ENCODE assay signal across 9 mouse cellular contexts in the genomic region with DNA sequence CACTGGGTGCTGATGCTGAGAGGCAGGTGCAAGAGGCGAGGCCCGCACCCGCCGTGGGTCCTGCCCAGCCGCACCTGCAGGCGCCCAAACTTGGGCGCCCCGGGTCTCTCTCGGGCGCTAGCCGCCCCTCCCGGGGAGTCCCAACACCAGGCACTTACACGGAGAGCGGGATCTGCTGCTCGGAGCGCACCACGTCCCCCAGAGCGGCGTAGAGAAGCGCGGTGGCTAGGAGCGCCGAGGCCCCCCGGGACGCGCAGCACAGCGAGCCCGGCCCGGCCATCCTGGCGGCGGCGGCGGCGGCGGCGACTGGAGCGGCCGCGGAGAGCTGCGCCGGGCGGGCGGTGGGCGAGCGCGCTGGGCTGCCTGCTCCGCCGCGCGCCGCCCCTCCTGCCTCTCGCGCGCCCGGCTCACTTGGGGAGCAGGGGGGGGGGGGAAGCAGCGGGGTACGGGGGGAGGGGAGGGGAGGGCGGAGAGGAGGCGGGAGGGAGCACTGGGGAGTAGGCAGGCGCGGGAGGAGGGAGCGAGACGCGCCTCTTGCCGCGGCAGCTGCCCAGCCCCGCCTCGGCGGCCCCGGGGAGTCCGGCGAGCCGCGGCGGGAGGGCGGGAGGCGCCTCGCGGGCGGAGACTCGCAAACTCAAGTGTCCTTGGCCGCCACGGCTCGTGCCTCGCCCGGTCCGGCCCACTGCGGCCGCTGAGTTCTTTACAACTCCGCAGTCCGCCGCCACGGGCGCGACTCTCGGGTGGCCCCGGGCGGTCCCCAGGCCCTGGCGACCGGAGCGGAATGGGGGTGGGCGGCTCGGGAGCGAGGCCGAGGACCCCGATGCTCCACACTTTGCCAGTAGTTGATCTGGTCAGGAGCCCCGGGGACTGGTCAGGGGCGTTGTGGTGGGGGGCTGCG. TPM values are rescaled to one million over a fixed set of nuclear protein-coding genes. Genes with fewer than 3 reads are reported as not detected.
DNase-seq lines count a peak whose midpoint lies in the region; ATAC-seq and TF ChIP-seq lines count a peak whose summit lies in the region.
"Had no signal": no experiment of that assay in that cellular context is flagged by ENCODE, and none has a peak within 500 bp of the region (broad histone marks: within the 10 kb centered on the region; RNA-seq: fewer than 3 reads in every experiment).

A gene (minus strand): TSS at position 377 of the 898 bp plus-strand sequence.

- H3K4me1 ChIP-seq in megakaryocyte, embryonic 14.5 days = peaks cover 9% of the 10 kb centered on the region; the same call in 1 of the 2 replicates
- H3K4me1 ChIP-seq in forebrain, embryonic 12.5 days = peaks cover 30% of the 10 kb centered on the region
- 0 out of 2 replicates have a peak, but pooled peaks cover 4% of the 10 kb centered on the region for H3K4me1 ChIP-seq in heart, postnatal 0 days (ENCODE audit: control insufficient read depth, insufficient read depth)
- H3K4me1 ChIP-seq in liver, embryonic 13.5 days (replicated peaks) = 0 out of 2 replicates have a peak, but pooled peaks cover 4% of the 10 kb centered on the region
- peaks cover 6% of the 10 kb centered on the region; the same call in 1 of the 2 replicates for H3K4me1 ChIP-seq in neural tube, embryonic 14.5 days (ENCODE audit: control insufficient read depth, insufficient read depth, low read length)

- H3K4me2 ChIP-seq in forebrain, embryonic 12.5 days = peak within 1 kb of the TSS; percentile 92
- H3K4me2 ChIP-seq in heart, postnatal 0 days (ENCODE audit: low read depth, low read length) = peak within 1 kb of the TSS; percentile 99
- H3K4me2 ChIP-seq in liver, embryonic 13.5 days = peak within 1 kb of the TSS; percentile 69
- H3K4me2 ChIP-seq in neural tube, embryonic 14.5 days (ENCODE audit: low read depth, low read length) = peak within 1 kb of the TSS; percentile 98

- no peak for TF ChIP-seq CTCF in heart, postnatal 0 days (IDR thresholded peaks at IDR 0.05; ENCODE audit: low read depth)

- TF ChIP-seq EP300 in heart, postnatal 0 days (IDR thresholded peaks at IDR 0.05; ENCODE audit: low read depth) = no peak

- H3K36me3 ChIP-seq in megakaryocyte, embryonic 14.5 days (replicated peaks; ENCODE audit: low read length) = no peaks in the 10 kb centered on the region
- H3K36me3 ChIP-seq in forebrain, embryonic 12.5 days (replicated peaks) = no peaks in the 10 kb centered on the region
- no peaks in the 10 kb centered on the region for H3K36me3 ChIP-seq in heart, postnatal 0 days (replicated peaks; ENCODE audit: control insufficient read depth, insufficient read depth, low read length)
- no peaks in the 10 kb centered on the region for H3K36me3 ChIP-seq in liver, embryonic 13.5 days
- no peaks in the 10 kb centered on the region for H3K36me3 ChIP-seq in neural tube, embryonic 14.5 days (ENCODE audit: control insufficient read depth, insufficient read depth, low read length)

- H3K9ac ChIP-seq in forebrain, embryonic 12.5 days = peak within 1 kb of the TSS; percentile 63
- no peak within 1 kb of the TSS for H3K9ac ChIP-seq in heart, postnatal 0 days (replicated peaks; ENCODE audit: low read depth, low read length)
- no peak within 1 kb of the TSS for H3K9ac ChIP-seq in liver, embryonic 13.5 days
- H3K9ac ChIP-seq in neural tube, embryonic 14.5 days (replicated peaks; ENCODE audit: low read depth, low read length) = peak within 1 kb of the TSS; percentile 75

- H3K9me3 ChIP-seq in megakaryocyte, embryonic 14.5 days = no peaks in the 10 kb centered on the region
- no peaks in the 10 kb centered on the region for H3K9me3 ChIP-seq in forebrain, embryonic 12.5 days
- no peaks in the 10 kb centered on the region for H3K9me3 ChIP-seq in heart, postnatal 0 days (replicated peaks; ENCODE audit: control insufficient read depth, low read length)
- no peaks in the 10 kb centered on the region for H3K9me3 ChIP-seq in liver, embryonic 13.5 days (replicated peaks)
- H3K9me3 ChIP-seq in neural tube, embryonic 14.5 days (ENCODE audit: control insufficient read depth, low read length) = no peaks in the 10 kb centered on the region

- no peak for ATAC-seq in megakaryocyte, adult 5-6 weeks (ENCODE audit: poor library complexity, severe bottlenecking)
- ATAC-seq in forebrain, embryonic 12.5 days (ENCODE audit: low FRiP score) = peak; percentile 82
- ATAC-seq in heart, postnatal 0 days (ENCODE audit: insufficient read depth, low read depth) = peak; percentile 41
- ATAC-seq in liver, embryonic 13.5 days (ENCODE audit: low read depth) = 0 out of 2 replicates have a peak, but pooled peaks have one; percentile 15
- ATAC-seq in neural tube, embryonic 14.5 days (ENCODE audit: low read depth) = peak; percentile 80

- no peak for DNase-seq in heart, postnatal 0 days (ENCODE audit: low spot score)
- peak; percentile 51 to 73 for DNase-seq in kidney, postnatal 25 days
- no peak for DNase-seq in liver, embryonic 13.5 days
- DNase-seq in urinary bladder, postnatal 4 days (ENCODE audit: low spot score in 2 of 2) = peak; percentile 37 to 65

- under 1% methylated on average over 62 of the region's 109 CpGs for WGBS in forebrain, embryonic 12.5 days
- 2% methylated on average over 76 of the region's 109 CpGs for WGBS in heart, postnatal 0 days
- under 1% methylated on average over 67 of the region's 109 CpGs for WGBS in liver, embryonic 13.5 days (ENCODE audit: insufficient replicate concordance)
- 0% methylated on average over 36 of the region's 109 CpGs for WGBS in neural tube, embryonic 14.5 days

- H3K4me3 ChIP-seq in megakaryocyte, embryonic 14.5 days (replicated peaks) = peak within 1 kb of the TSS; percentile 33
- peak within 1 kb of the TSS; percentile 60 for H3K4me3 ChIP-seq in forebrain, embryonic 12.5 days (replicated peaks)
- peak within 1 kb of the TSS; percentile 64 for H3K4me3 ChIP-seq in heart, postnatal 0 days (ENCODE audit: low read depth, low read length)
- H3K4me3 ChIP-seq in liver, embryonic 13.5 days (replicated peaks) = peak within 1 kb of the TSS; percentile 50
- peak within 1 kb of the TSS; percentile 75 for H3K4me3 ChIP-seq in neural tube, embryonic 14.5 days (ENCODE audit: low read depth, low read length)

- H3K27ac ChIP-seq in forebrain, embryonic 12.5 days = peak within 1 kb of the TSS; percentile 43; the same call in 1 of the 2 replicates
- no peak within 1 kb of the TSS for H3K27ac ChIP-seq in heart, postnatal 0 days (ENCODE audit: low read depth)
- H3K27ac ChIP-seq in liver, embryonic 13.5 days = no peak within 1 kb of the TSS
- peak within 1 kb of the TSS; percentile 79 for H3K27ac ChIP-seq in neural tube, embryonic 14.5 days (ENCODE audit: low read depth, low read length)

- H3K27me3 ChIP-seq in megakaryocyte, embryonic 14.5 days (replicated peaks) = peaks cover 62% of the 10 kb centered on the region
- peaks cover 55% of the 10 kb centered on the region for H3K27me3 ChIP-seq in forebrain, embryonic 12.5 days
- peaks cover 79% of the 10 kb centered on the region for H3K27me3 ChIP-seq in heart, postnatal 0 days (ENCODE audit: control insufficient read depth, insufficient read depth, low read length)
- peaks cover 90% of the 10 kb centered on the region for H3K27me3 ChIP-seq in liver, embryonic 13.5 days
- H3K27me3 ChIP-seq in neural tube, embryonic 14.5 days (ENCODE audit: control insufficient read depth, insufficient read depth, low read length) = 0 out of 2 replicates have a peak, but pooled peaks cover 8% of the 10 kb centered on the region

RNA-seq across cellular contexts. Expression of the gene that starts here (rescaled TPM):
- not detected in 2 replicates for polyA plus RNA-seq in megakaryocyte, embryonic 14.5 days (2012; ENCODE audit: insufficient read depth, low replicate concordance)
- not detected in 2 replicates for total RNA-seq in megakaryocyte, adult 5-6 weeks (2015)
- total RNA-seq in megakaryocyte, adult 5-6 weeks (2017) = not detected in 2 replicates
- polyA plus RNA-seq in forebrain, embryonic 12.5 days (2016; fragmentation: Nextera tagmentation; extraction: Ambion mirVana) = 10.9 and 15.3 TPM in 2 replicates
- not detected in 2 replicates for total RNA-seq in heart, postnatal 0 days (2014; rRNA removed; ENCODE audit: low replicate concordance)
- 0.19 and 0.30 TPM in 2 replicates for polyA plus RNA-seq in heart, postnatal 0 days (2015; fragmentation: Nextera tagmentation; extraction: Ambion mirVana)
- polyA plus RNA-seq in liver, embryonic 13.5 days (2015; fragmentation: Nextera tagmentation; extraction: Ambion mirVana) = 0.12 and 0.16 TPM in 2 replicates
- 58.8 and 63.0 TPM in 2 replicates for polyA plus RNA-seq in neural tube, embryonic 14.5 days (2014; fragmentation: Nextera tagmentation; extraction: Ambion mirVana)
- polyA plus RNA-seq: C2C12 had no signal

Comparison
In these comparisons a context has a peak if more than half of its experiments do, and no peak if none do; other contexts are left out.
1. Peak in ATAC-seq, H3K4me3 ChIP-seq and H3K4me2 ChIP-seq in heart, postnatal 0 days; RNA of the gene not detected or under 1 TPM.
2. Peak in ATAC-seq, H3K4me3 ChIP-seq and H3K4me2 ChIP-seq in liver, embryonic 13.5 days; RNA of the gene not detected or under 1 TPM.
3. H3K27ac ChIP-seq: peak in forebrain, embryonic 12.5 days (single experiment) and neural tube, embryonic 14.5 days (single experiment); none in heart, postnatal 0 days (single experiment) and liver, embryonic 13.5 days (single experiment).
4. H3K9ac ChIP-seq: peak in forebrain, embryonic 12.5 days (single experiment) and neural tube, embryonic 14.5 days (single experiment); none in heart, postnatal 0 days (single experiment) and liver, embryonic 13.5 days (single experiment).
5. DNase-seq: peak in kidney, postnatal 25 days (2 of 2) and urinary bladder, postnatal 4 days (2 of 2); none in heart, postnatal 0 days (single experiment) and liver, embryonic 13.5 days (single experiment).
6. Peak in every context shown above with its lines, with median percentiles within 50 percentile points of each other: H3K4me3 ChIP-seq and H3K4me2 ChIP-seq.